Mouse (Mus musculus) midbrain, embryonic 16.5 days (tissue): Measurements from ENCODE around the gene Sae1. TPM values are rescaled to one million over a fixed set of nuclear protein-coding genes. Genes with fewer than 3 reads are reported as not detected.

Experiments used
- ATAC-seq: fragments of 200-750 bp; cut with Nextera tagmentation; 2 replicates; pipeline ENCODE4 v1.8.0; 2017; ENCODE audit warnings: moderate TSS enrichment
- H3K27ac ChIP-seq: fragments of 300-500 bp; sonication (generic); 2 replicates; pipeline ENCODE4 v1.5.1; 2014; ENCODE audit warnings: mild to moderate bottlenecking, low read length, mixed read lengths
- H3K27me3 ChIP-seq: fragments of 300-500 bp; sonication (generic); 2 replicates; pipeline ENCODE4 v1.6.1; 2014; ENCODE audit warnings: low read depth, low read length, mixed read lengths; ENCODE audit not compliant: control insufficient read depth, insufficient read depth
- H3K36me3 ChIP-seq: fragments of 300-500 bp; sonication (generic); 2 replicates; pipeline ENCODE4 v1.6.1; 2014; ENCODE audit warnings: mild to moderate bottlenecking, low read length, moderate library complexity, mixed read lengths; ENCODE audit not compliant: control insufficient read depth, insufficient read depth
- H3K4me1 ChIP-seq: fragments of 300-500 bp; sonication (generic); 2 replicates; pipeline ENCODE4 v1.6.1; 2014; ENCODE audit warnings: mild to moderate bottlenecking, low read length, mixed read lengths; ENCODE audit not compliant: control insufficient read depth, insufficient read depth
- H3K4me2 ChIP-seq: fragments of 300-500 bp; sonication (generic); 2 replicates; pipeline ENCODE4 v1.6.1; 2014; ENCODE audit warnings: mild to moderate bottlenecking, low read length, mixed read lengths
- H3K4me3 ChIP-seq: fragments of 300-500 bp; sonication (generic); 2 replicates; pipeline ENCODE4 v1.5.1; 2014; ENCODE audit warnings: low read depth, mild to moderate bottlenecking, low read length, moderate library complexity, mixed read lengths
- H3K9ac ChIP-seq: fragments of 300-500 bp; sonication (generic); 2 replicates; pipeline ENCODE4 v1.6.1; 2014; ENCODE audit warnings: low read depth, low read length, mixed read lengths
- H3K9me3 ChIP-seq: fragments of 300-500 bp; sonication (generic); replicated peaks from 2 replicates; pipeline ENCODE4 v1.6.1; 2014; ENCODE audit warnings: mild to moderate bottlenecking, low read length, mixed read lengths; ENCODE audit not compliant: control insufficient read depth, poor library complexity, severe bottlenecking
- WGBS: fragments of 180-500 bp; shearing (Covaris S2); extraction: QIAGEN DNeasy Blood & Tissue Kit; methylation state at CpG from one replicate; pipeline ENCODE4 v1.1.7; 2014; 5-methylcytosine and 5-hydroxymethylcytosine counted together
- polyA plus RNA-seq: library from polyadenylated mRNA; unstranded; fragments of >200 nt; fragmentation: Nextera tagmentation; extraction: Ambion mirVana; gene quantifications from 2 replicates; pipeline ENCODE4 v1.2.1, GENCODE M21; 2015

The Sae1 gene
- polyA plus RNA-seq, 1 experiment from 2014 or later, result 239 TPM

DNA sequence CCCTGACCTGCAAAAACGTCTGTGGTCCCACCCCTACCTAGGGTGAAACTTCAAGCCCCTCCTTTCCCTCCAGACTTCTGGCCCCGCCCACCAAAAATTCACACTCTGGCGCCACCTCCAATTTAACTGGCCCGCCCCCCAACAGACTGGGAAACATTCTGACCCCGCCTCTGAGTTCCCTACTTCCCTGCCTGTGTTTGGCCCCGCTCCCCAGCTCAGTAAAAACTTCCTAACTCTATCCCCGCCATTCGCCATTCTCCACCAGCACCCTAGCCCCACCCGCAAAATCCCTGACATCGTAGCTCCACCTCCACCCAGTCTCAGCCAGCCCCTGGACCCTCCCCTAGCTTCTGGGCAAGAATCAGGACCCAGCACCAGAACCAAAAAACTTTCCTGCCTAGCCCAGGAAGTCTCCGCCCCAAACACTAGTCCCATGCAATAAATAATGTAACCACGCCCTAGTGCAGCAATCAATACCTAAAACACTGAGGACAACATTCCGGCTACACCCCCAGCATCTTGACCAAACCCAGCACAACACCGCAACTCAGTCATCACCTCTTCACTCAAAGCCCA lies 102.1 kb downstream of the Sae1 start:
- H3K9me3 ChIP-seq, result no peaks in the 10 kb centered on the region
- ATAC-seq, result peak; percentile 52
- peak overlapping the region; percentile 12 for H3K27ac ChIP-seq
- H3K4me1 ChIP-seq, result peaks cover 11% of the 10 kb centered on the region
- H3K9ac ChIP-seq, result 0 out of 2 replicates have a peak overlapping the region, but pooled peaks have one; percentile 75
- H3K4me2 ChIP-seq, result peak overlapping the region; percentile 61
- 3% methylated on average over 14 of the region's 14 CpGs for WGBS
- peaks cover 3% of the 10 kb centered on the region; the same call in 1 of the 2 replicates for H3K36me3 ChIP-seq
- peak overlapping the region; percentile 69 for H3K4me3 ChIP-seq
- H3K27me3 ChIP-seq, result no peaks in the 10 kb centered on the region

DNA sequence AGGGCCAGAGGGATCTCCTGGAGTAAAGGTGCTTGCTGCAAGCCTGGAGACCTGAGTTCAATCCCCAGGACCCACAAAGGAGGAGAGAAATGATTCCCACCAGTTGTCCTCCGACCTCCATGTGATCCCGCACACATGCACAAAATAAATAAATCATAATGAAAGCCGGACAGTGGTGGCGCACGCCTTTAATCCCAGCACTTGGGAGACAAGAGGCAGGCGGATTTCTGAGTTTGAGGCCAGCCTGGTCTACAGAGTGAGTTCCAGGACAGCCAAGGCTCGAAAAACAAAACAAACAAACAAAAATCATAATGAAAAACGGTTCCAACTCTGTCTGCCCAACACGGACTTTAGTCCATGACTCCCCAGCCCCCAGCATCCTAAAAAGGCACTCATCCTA lies 102.7 kb downstream of the Sae1 start:
- H3K27me3 ChIP-seq, result no peaks in the 10 kb centered on the region
- WGBS, result 74% methylated on average over 9 of the region's 9 CpGs
- no peak for ATAC-seq
- H3K4me3 ChIP-seq, result no peak overlapping the region
- H3K4me1 ChIP-seq, result peaks cover 11% of the 10 kb centered on the region
- H3K4me2 ChIP-seq, result peak overlapping the region; percentile 61; the same call in 1 of the 2 replicates
- peaks cover 3% of the 10 kb centered on the region; the same call in 1 of the 2 replicates for H3K36me3 ChIP-seq
- 0 out of 2 replicates have a peak overlapping the region, but pooled peaks have one; percentile 22 for H3K9ac ChIP-seq
- no peaks in the 10 kb centered on the region for H3K9me3 ChIP-seq
- no peak overlapping the region for H3K27ac ChIP-seq

DNA sequence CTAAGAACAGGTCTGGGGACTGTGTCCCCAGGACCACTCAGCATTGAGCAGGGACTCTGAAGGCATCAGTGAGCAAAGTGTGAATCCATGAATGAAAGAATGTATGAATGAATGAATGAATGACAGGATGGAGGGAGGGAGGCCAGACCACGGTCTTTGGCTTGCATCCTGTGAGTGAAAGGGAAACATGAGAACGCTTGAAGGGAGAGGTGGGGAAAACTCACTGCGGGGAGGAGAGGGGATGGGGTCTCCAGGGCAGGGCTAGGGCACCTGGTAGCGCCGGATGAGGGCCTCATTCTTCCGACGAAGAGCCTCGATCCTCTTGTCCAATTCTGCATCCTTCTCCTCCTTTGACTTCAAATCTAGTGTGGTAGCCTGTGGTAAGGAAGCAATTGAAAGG lies 103.6 kb downstream of the Sae1 start:
- Histone ChIP-seq H3K27ac (no peak overlapping the region), H3K4me3 (no peak overlapping the region), H3K36me3 (peaks cover 3% of the 10 kb centered on the region; the same call in 1 of the 2 replicates), H3K9me3 (no peaks in the 10 kb centered on the region), H3K4me2 (no peak overlapping the region), H3K27me3 (no peaks in the 10 kb centered on the region), H3K4me1 (peaks cover 11% of the 10 kb centered on the region), H3K9ac (no peak overlapping the region)
- 92% methylated on average over 8 of the region's 8 CpGs for WGBS
- no peak for ATAC-seq

DNA sequence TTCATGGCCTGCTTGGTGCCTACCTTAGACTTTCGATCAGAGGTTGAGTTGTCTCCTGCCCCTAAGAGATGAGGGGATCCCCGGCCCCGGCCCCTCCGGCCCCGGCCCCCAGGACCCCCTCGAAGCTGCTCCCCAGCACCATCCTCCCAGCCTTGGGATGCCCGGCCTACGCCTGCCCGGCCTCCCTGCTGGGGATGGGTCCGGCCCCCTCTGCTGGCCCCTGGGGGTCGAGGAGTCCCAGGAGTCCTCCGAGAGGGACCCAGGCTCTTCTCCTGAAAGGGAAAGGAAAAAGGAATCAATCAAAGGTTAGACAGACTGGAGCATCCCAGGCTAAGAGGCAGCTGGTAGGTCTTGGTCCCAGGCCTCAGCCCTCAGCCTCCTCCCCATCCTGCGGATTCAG lies 105.3 kb downstream of the Sae1 start:
- Histone ChIP-seq H3K4me1 (peaks cover 11% of the 10 kb centered on the region), H3K27me3 (no peaks in the 10 kb centered on the region), H3K9me3 (no peaks in the 10 kb centered on the region), H3K36me3 (peaks cover 7% of the 10 kb centered on the region; the same call in 1 of the 2 replicates), H3K4me3 (no peak overlapping the region), H3K9ac (no peak overlapping the region), H3K4me2 (no peak overlapping the region), H3K27ac (no peak overlapping the region)
- 90% methylated on average over 13 of the region's 13 CpGs for WGBS
- ATAC-seq, result no peak

DNA sequence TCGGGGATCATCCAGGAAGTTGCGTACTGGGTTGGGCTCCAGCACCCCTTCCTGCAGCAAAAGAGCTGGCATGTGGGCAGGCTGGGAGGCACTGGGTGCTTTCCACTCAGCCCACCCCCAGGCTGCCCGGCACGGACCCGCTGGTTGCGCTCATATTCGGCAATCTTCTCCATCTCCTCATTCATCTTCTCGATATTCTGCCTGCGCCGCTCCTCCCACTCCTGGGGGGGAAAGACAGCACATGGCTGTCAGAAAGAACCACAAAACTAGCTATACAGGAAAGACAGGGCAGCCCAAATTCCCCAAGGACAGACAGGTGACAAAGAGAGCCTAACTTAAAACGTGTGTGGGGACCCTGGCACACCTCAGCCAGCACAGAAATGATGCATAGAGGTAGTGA lies 106.9 kb downstream of the Sae1 start:
- Histone ChIP-seq H3K27me3 (no peaks in the 10 kb centered on the region), H3K9ac (no peak overlapping the region), H3K27ac (no peak overlapping the region), H3K4me2 (no peak overlapping the region), H3K9me3 (no peaks in the 10 kb centered on the region), H3K36me3 (peaks cover 18% of the 10 kb centered on the region), H3K4me1 (peaks cover 7% of the 10 kb centered on the region), H3K4me3 (no peak overlapping the region)
- WGBS, result 92% methylated on average over 11 of the region's 11 CpGs
- ATAC-seq, result no peak

DNA sequence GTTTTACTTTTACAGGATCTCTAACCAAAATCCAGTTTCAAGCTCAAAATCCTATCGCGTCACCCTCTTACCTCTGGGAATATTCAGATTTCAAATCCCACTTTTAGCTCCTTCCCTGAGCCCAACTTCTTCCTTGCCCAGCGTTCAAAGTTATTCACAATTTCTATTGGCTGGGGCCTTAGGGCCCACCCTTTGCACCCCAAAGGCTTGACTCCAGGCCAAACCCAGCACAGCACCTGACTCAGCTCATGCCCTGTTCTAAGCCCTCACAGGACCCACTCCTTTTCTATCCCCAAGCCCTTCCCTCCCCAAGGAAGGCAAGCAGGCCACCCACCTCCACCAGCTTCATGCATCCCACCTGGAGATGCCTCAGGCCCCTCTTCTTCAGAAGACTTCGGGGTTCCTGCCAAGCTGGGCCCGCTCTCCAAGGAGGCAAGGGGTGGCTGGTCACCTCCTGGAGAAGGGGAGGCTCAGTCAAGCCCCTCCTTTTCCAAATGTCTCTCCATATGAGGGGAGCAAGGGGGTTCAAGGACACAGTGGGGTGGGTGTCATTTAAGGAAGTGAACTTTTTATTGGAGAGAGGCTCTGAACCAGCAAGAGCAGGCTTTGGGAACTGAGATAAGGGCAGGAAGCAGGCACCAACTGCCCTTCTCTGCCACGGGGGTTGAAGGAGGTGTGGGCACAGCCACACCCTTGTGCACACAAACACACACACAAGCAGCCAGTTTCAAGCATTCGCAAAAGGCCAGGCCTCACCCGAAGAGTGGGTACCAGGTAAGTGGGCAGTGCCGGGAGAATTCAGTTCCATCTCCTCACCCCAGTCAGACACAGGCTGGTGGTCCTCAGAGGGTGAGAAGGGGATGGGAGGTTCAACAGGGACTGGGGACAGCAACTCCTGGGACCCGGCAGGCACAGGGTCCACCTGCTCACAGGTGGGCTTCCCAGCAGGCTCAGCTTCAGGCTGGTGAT lies 112.4 kb downstream of the Sae1 start:
- H3K4me1 ChIP-seq, result peaks cover 27% of the 10 kb centered on the region
- 90% methylated on average over 10 of the region's 10 CpGs for WGBS
- H3K4me2 ChIP-seq, result no peak overlapping the region
- no peaks in the 10 kb centered on the region for H3K27me3 ChIP-seq
- H3K36me3 ChIP-seq, result peaks cover 20% of the 10 kb centered on the region
- no peak overlapping the region for H3K9ac ChIP-seq
- no peak for ATAC-seq
- no peak overlapping the region for H3K27ac ChIP-seq
- H3K9me3 ChIP-seq, result no peaks in the 10 kb centered on the region
- H3K4me3 ChIP-seq, result no peak overlapping the region

DNA sequence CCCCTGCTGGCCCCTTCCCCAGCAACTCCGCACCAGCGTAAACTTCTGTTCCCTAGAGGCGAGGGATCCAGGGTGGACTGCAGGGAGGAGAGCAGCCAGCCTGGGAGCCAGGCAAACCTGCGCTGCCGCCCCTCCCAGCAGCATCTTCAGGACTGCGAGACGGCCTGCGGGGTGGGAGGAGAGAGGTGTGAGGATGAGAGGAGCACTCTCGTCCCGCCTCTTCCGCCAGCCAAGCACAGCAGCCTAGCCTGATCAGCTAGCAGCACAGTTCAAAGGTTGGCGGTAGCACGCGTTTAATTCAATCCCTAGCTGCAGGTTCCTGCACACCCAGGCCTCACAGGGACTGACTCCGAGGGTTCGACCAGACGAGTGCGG lies 113.9 kb downstream of the Sae1 start:
- peak overlapping the region; percentile 95 for H3K9ac ChIP-seq
- H3K4me3 ChIP-seq, result peak overlapping the region; percentile 85
- no peaks in the 10 kb centered on the region for H3K9me3 ChIP-seq
- under 1% methylated on average over 16 of the region's 18 CpGs for WGBS
- H3K4me1 ChIP-seq, result peaks cover 27% of the 10 kb centered on the region
- peaks cover 20% of the 10 kb centered on the region for H3K36me3 ChIP-seq
- H3K4me2 ChIP-seq, result peak overlapping the region; percentile 65
- peak overlapping the region; percentile 97 for H3K27ac ChIP-seq
- H3K27me3 ChIP-seq, result no peaks in the 10 kb centered on the region
- ATAC-seq, result peak; percentile 78

DNA sequence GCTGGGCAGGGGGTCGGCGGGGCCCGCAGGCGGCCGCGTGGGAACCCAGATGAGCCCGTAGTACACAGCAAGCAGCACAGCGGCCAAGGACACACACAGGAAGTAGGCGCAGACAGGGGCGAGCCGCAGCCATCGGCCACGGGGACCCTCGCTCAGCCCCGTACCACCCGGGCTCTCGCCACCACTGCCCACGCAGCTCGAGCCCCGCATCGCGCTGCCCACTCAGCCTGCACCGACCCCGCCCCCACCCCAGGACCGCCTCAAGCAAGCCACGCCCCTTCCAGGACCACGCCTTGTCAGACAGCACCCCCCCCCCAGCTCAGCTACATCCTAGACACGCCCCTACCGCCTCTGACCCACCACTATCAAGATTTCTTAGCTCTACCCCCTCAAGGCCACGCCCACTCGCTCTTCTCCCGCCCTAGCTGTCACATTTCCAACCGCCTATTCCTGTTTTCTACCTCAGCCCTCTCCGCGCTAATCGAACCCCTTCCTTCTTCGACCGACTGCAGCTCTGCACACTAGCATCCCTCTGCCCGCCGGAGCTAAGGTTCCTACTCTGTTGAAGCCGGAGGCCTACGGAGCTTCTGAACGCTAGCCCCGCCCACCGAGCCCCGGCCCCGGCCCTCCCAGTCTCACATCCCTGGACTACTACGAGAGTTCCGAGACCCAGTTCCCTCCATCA lies 114.4 kb downstream of the Sae1 start, which contains the start of gene Inafm1:
Inafm1 (minus strand) TSS at position 537 of the 685 bp plus-strand sequence.
- 2% methylated on average over 36 of the region's 49 CpGs for WGBS
- H3K4me3 ChIP-seq, result peak within 1 kb of the TSS; percentile 85
- H3K27me3 ChIP-seq, result no peaks in the 10 kb centered on the region
- H3K4me2 ChIP-seq, result peak within 1 kb of the TSS; percentile 65
- peak; percentile 83 for ATAC-seq
- no peaks in the 10 kb centered on the region for H3K9me3 ChIP-seq
- H3K27ac ChIP-seq, result peak within 1 kb of the TSS; percentile 97
- peak within 1 kb of the TSS; percentile 95 for H3K9ac ChIP-seq
- peaks cover 18% of the 10 kb centered on the region for H3K36me3 ChIP-seq
- peaks cover 27% of the 10 kb centered on the region for H3K4me1 ChIP-seq
